ENCODE assay signal across 9 mouse cellular contexts in the genomic region with DNA sequence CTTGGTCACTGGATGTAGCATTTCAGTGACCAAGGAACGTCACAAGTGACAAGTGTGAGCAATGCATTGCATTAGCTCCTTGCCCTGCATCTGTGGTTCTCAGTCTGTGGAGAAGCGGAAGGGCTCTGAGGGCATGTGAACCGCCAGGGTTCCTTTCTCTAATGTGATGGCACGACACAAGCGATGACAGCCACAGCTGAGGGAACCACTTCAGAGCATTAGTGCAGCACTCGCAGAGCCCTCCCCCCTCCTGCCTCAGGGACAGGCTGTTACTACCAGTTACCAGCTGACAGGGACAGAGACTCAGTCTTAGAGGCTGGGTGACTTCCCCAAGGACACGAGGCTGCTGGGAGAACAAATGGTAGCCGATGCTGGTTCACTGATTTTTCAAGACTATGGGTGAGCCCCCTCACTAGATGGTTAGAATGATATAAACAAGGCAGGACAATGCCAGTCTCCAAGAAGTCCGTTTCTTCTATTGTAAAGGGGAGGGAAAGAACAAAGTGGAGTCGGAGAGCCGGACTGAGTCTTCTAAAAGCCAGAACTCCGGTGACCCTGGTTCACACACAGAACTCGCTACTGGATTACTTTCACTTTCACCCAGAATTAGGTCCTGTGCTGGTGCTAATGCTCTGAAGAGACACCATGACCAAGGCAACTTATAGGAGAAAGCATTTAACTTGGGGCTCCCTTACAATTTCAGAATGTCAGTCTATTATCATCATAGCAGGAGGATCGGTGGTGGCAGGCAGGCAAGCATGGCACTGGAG. TPM values are rescaled to one million over a fixed set of nuclear protein-coding genes. Genes with fewer than 3 reads are reported as not detected.
DNase-seq lines count a peak whose midpoint lies in the region; ATAC-seq and TF ChIP-seq lines count a peak whose summit lies in the region.
"Had no signal": no experiment of that assay in that cellular context is flagged by ENCODE, and none has a peak within 500 bp of the region (broad histone marks: within the 10 kb centered on the region; RNA-seq: fewer than 3 reads in every experiment).

No protein-coding gene starts in this region.

- no peaks in the 10 kb centered on the region for H3K36me3 ChIP-seq in forebrain, postnatal 0 days (ENCODE audit: insufficient read depth)
- no peaks in the 10 kb centered on the region for H3K36me3 ChIP-seq in hindbrain, embryonic 12.5 days
- H3K36me3 ChIP-seq: limb, embryonic 15.5 days had no signal

- 46% methylated on average over 14 of the region's 14 CpGs for WGBS in forebrain, postnatal 0 days
- 25% methylated on average over 14 of the region's 14 CpGs for WGBS in hindbrain, embryonic 12.5 days

- no peak overlapping the region for H3K9ac ChIP-seq in forebrain, postnatal 0 days
- no peak overlapping the region for H3K9ac ChIP-seq in hindbrain, embryonic 12.5 days
- H3K9ac ChIP-seq: limb, embryonic 15.5 days had no signal

- peak; percentile 54 to 58 for DNase-seq in CD8-positive naive resting alpha-beta T cell, adult 2 months (ENCODE audit: low read depth in 2 of 2, low spot score in 2 of 2)
- DNase-seq in adrenal gland, postnatal 25 days, result peak; percentile 48
- peak; percentile 25 for DNase-seq in forebrain, postnatal 0 days
- peak; percentile 57 to 70 for DNase-seq in left cerebral cortex, postnatal 14 days (ENCODE audit: low spot score in 2 of 2)
- peak; percentile 55 to 61 for DNase-seq in spleen, adult 18-20 months
- DNase-seq in testis, postnatal 14 days (ENCODE audit: low spot score), result no peak

- H3K4me2 ChIP-seq in forebrain, postnatal 0 days (ENCODE audit: low read depth), result peak overlapping the region; percentile 15
- H3K4me2 ChIP-seq in hindbrain, embryonic 12.5 days (replicated peaks), result peak overlapping the region; percentile 41
- H3K4me2 ChIP-seq: limb, embryonic 15.5 days had no signal

- H3K9me3 ChIP-seq in forebrain, postnatal 0 days (ENCODE audit: low read length), result no peaks in the 10 kb centered on the region
- H3K9me3 ChIP-seq in hindbrain, embryonic 12.5 days (replicated peaks), result no peaks in the 10 kb centered on the region
- H3K9me3 ChIP-seq: limb, embryonic 15.5 days had no signal

- H3K4me3 ChIP-seq in forebrain, postnatal 0 days (ENCODE audit: low read depth, low read length), result no peak overlapping the region
- H3K4me3 ChIP-seq in hindbrain, embryonic 12.5 days, result no peak overlapping the region
- H3K4me3 ChIP-seq: limb, embryonic 15.5 days had no signal

- ATAC-seq in forebrain, postnatal 0 days, result peak; percentile 92
- peak; percentile 84 for ATAC-seq in hindbrain, embryonic 12.5 days (ENCODE audit: low FRiP score)
- ATAC-seq in megakaryocyte-erythroid progenitor cell, adult 5-6 weeks (replicated peaks; ENCODE audit: low FRiP score, low TSS enrichment, poor library complexity, severe bottlenecking), result peak; percentile 79

- intact Hi-C loops in left cerebral cortex, postnatal 14 days (cut with DNase I), result no loop called here

- no peak overlapping the region for H3K27ac ChIP-seq in forebrain, postnatal 0 days (ENCODE audit: low read depth, low read length)
- H3K27ac ChIP-seq in hindbrain, embryonic 12.5 days, result no peak overlapping the region
- H3K27ac ChIP-seq: limb, embryonic 15.5 days had no signal

- no peaks in the 10 kb centered on the region for H3K27me3 ChIP-seq in forebrain, postnatal 0 days (ENCODE audit: insufficient read depth, low read length)
- H3K27me3 ChIP-seq in hindbrain, embryonic 12.5 days, result no peaks in the 10 kb centered on the region
- H3K27me3 ChIP-seq: limb, embryonic 15.5 days had no signal

- H3K4me1 ChIP-seq in forebrain, postnatal 0 days (ENCODE audit: insufficient read depth), result no peaks in the 10 kb centered on the region
- H3K4me1 ChIP-seq in hindbrain, embryonic 12.5 days, result peaks cover 27% of the 10 kb centered on the region

- TF ChIP-seq CTCF in forebrain, postnatal 0 days (IDR thresholded peaks at IDR 0.05; ENCODE audit: low read depth), result no peak

RNA-seq across cellular contexts. Expression of gene Ston2, which starts 21.7 kb away (rescaled TPM):
- 7.3 and 11.5 TPM in 2 replicates for total RNA-seq in adrenal gland, postnatal 25 days (2021)
- 7.1 and 8.8 TPM in 2 replicates for total RNA-seq in forebrain, postnatal 0 days (2014; rRNA removed)
- polyA plus RNA-seq in forebrain, postnatal 0 days (2015; fragmentation: Nextera tagmentation; extraction: Ambion mirVana), result 3.6 and 7.7 TPM in 2 replicates
- polyA plus RNA-seq in hindbrain, embryonic 12.5 days (2016; fragmentation: Nextera tagmentation; extraction: Ambion mirVana), result 6.7 and 8.0 TPM in 2 replicates
- total RNA-seq in left cerebral cortex, postnatal 14 days (2021), result 10 to 100 TPM; 16.7 to 17.6 TPM
- 5.3 and 10.7 TPM in 2 replicates for total RNA-seq in megakaryocyte-erythroid progenitor cell, adult 5-6 weeks (2014; fragmentation: Nextera tagmentation)
- 0.53 and 2.7 TPM in 2 replicates for total RNA-seq in megakaryocyte-erythroid progenitor cell, adult 5-6 weeks (2017)
